Mouse (Mus musculus) liver, embryonic 14.5 days (tissue): ENCODE measurements around the gene Ucn. TPM values are rescaled to one million over a fixed set of nuclear protein-coding genes. Genes with fewer than 3 reads are reported as not detected.

Experiments used
- ATAC-seq: fragments of 200-750 bp; cut with Nextera tagmentation; 2 replicates; pipeline ENCODE4 v1.8.0; 2017; ENCODE audit warnings: moderate number of reproducible peaks, mild to moderate bottlenecking, moderate library complexity; ENCODE audit not compliant: insufficient read depth
- DNase-seq, 3 experiments: peaks; one replicate each; pipeline ENCODE4 v3.0.0-alpha.2; 2012 to 2013; ENCODE audit warnings: low read depth in 3 of 3, low spot score in 3 of 3
- H3K27ac ChIP-seq: fragments of 300-500 bp; sonication (generic); 2 replicates; pipeline ENCODE4 v1.5.1; 2014; ENCODE audit warnings: moderate library complexity, mild to moderate bottlenecking, control low read depth, inconsistent platforms
- H3K27me3 ChIP-seq: fragments of 300-500 bp; sonication (generic); 2 replicates; pipeline ENCODE4 v1.6.1; 2014; ENCODE audit warnings: mild to moderate bottlenecking, low read length, moderate library complexity; ENCODE audit not compliant: control insufficient read depth, insufficient read depth
- H3K36me3 ChIP-seq: fragments of 300-500 bp; sonication (generic); replicated peaks from 2 replicates; pipeline ENCODE4 v1.6.1; 2014; ENCODE audit warnings: low read depth; ENCODE audit not compliant: control insufficient read depth, insufficient read depth
- H3K4me1 ChIP-seq, 2 experiments: fragments of 200-500 bp in 1 of 2; fragments of 300-500 bp in 1 of 2; sonication (generic) in 1 of 2; replicated peaks; 2 replicates each; pipeline ENCODE4 v1.6.1; 2012 to 2014; ENCODE audit warnings: antibody characterized with exemption in 1 of 2, inconsistent platforms in 1 of 2, low read length in 1 of 2; ENCODE audit not compliant: control insufficient read depth in 2 of 2, insufficient read depth in 2 of 2
- H3K4me2 ChIP-seq: fragments of 300-500 bp; sonication (generic); 2 replicates; pipeline ENCODE4 v1.6.1; 2014; ENCODE audit warnings: low read depth, mild to moderate bottlenecking, control low read depth, moderate library complexity
- H3K4me3 ChIP-seq, 2 experiments: fragments of 200-500 bp in 1 of 2; fragments of 300-500 bp in 1 of 2; sonication (generic) in 1 of 2; 2 replicates each; pipeline ENCODE4 v1.5.1; 2012 to 2014; ENCODE audit warnings: low read depth in 2 of 2, low read length in 2 of 2, mild to moderate bottlenecking in 2 of 2, control low read depth in 1 of 2, inconsistent platforms in 1 of 2, moderate library complexity in 1 of 2; ENCODE audit not compliant: insufficient read depth in 1 of 2
- H3K9ac ChIP-seq: fragments of 300-500 bp; sonication (generic); replicated peaks from 2 replicates; pipeline ENCODE4 v1.6.1; 2014; ENCODE audit warnings: mild to moderate bottlenecking, control low read depth, moderate library complexity
- H3K9me3 ChIP-seq: fragments of 300-500 bp; sonication (generic); 2 replicates; pipeline ENCODE4 v1.6.1; 2016; ENCODE audit warnings: low read length, mixed read lengths; ENCODE audit not compliant: control insufficient read depth
- CTCF ChIP-seq: IDR thresholded peaks from 2 replicates; pipeline ENCODE4 v1.5.1; 2016; ENCODE audit warnings: antibody characterized with exemption, low read depth, control low read depth
- EP300 ChIP-seq: IDR thresholded peaks from 2 replicates; pipeline ENCODE4 v1.6.1; 2016; ENCODE audit warnings: antibody characterized with exemption, low read depth
- WGBS: fragments of 180-500 bp; shearing (Covaris S2); extraction: QIAGEN DNeasy Blood & Tissue Kit; methylation state at CpG from one replicate; pipeline ENCODE4 v1.1.7; 2014; ENCODE audit not compliant: insufficient replicate concordance; 5-methylcytosine and 5-hydroxymethylcytosine counted together
- polyA plus RNA-seq, 2 experiments: library from polyadenylated mRNA; depleted of rRNA in 1 of 2; stranded (reverse) in 1 of 2; unstranded in 1 of 2; fragments of >200 nt; fragmentation: Nextera tagmentation in 1 of 2; extraction: Ambion mirVana in 1 of 2; gene quantifications; 2 replicates each; pipeline versions ENCODE4 v1.2.1 to v1.2.3; 2012 to 2014

Gene Ucn
- polyA plus RNA-seq, 2 experiments: not detected

GRCm38 (mm10) chr5:31094799-31095691 is 43.6 kb downstream of the Ucn start:
- no peak for TF ChIP-seq EP300
- peak; percentile 9; the same call in 1 of the 2 replicates for TF ChIP-seq CTCF
- DNase-seq (peak in 1 of 3 experiments; percentile 37), ATAC-seq (0 out of 2 replicates have a peak, but pooled peaks have one; percentile 35)
- no peaks in the 10 kb centered on the region for H3K36me3 ChIP-seq
- H3K9ac ChIP-seq: no peak overlapping the region
- no peaks in the 10 kb centered on the region for H3K4me1 ChIP-seq
- H3K4me2 ChIP-seq: peak overlapping the region; percentile 47
- H3K27me3 ChIP-seq: peaks cover 67% of the 10 kb centered on the region
- H3K27ac ChIP-seq: no peak overlapping the region
- H3K4me3 ChIP-seq: peak overlapping the region; percentile 0 to 21; a peak in 2 of 4 replicates
- under 1% methylated on average over 59 of the region's 59 CpGs for WGBS
- no peaks in the 10 kb centered on the region for H3K9me3 ChIP-seq

- no peak overlapping the region for H3K27ac ChIP-seq
- no peak overlapping the region for H3K4me3 ChIP-seq
- no peaks in the 10 kb centered on the region for H3K36me3 ChIP-seq
- ATAC-seq: no peak
- H3K9ac ChIP-seq: no peak overlapping the region
- H3K27me3 ChIP-seq: peaks cover 71% of the 10 kb centered on the region
- 3% methylated on average over 29 of the region's 29 CpGs for WGBS
- no peak for DNase-seq
- peak overlapping the region; percentile 47 for H3K4me2 ChIP-seq
- no peaks in the 10 kb centered on the region for H3K9me3 ChIP-seq
- TF ChIP-seq EP300 (no peak), CTCF (no peak)
- no peaks in the 10 kb centered on the region for H3K4me1 ChIP-seq
Measured at GRCm38 (mm10) chr5:31094100-31094798, 44.4 kb downstream of the Ucn start.

GRCm38 (mm10) chr5:31093151-31094041 is 45.2 kb downstream of the Ucn start:
- H3K9ac ChIP-seq: no peak overlapping the region
- peak; percentile 57; the same call in 1 of the 2 replicates for ATAC-seq
- H3K27me3 ChIP-seq: peaks cover 71% of the 10 kb centered on the region
- TF ChIP-seq EP300: no peak
- no peak for TF ChIP-seq CTCF
- H3K4me1 ChIP-seq: no peaks in the 10 kb centered on the region
- no peak for DNase-seq
- H3K36me3 ChIP-seq: no peaks in the 10 kb centered on the region
- H3K4me2 ChIP-seq: peak overlapping the region; percentile 19
- no peaks in the 10 kb centered on the region for H3K9me3 ChIP-seq
- H3K27ac ChIP-seq: no peak overlapping the region
- peak overlapping the region; percentile 30 to 42 for H3K4me3 ChIP-seq
- 2% methylated on average over 50 of the region's 54 CpGs for WGBS

GRCm38 (mm10) chr5:31092231-31092975 is 46.2 kb downstream of the Ucn start:
- H3K9ac ChIP-seq: no peak overlapping the region

More at GRCm38 (mm10) chr5:31092231-31092975, 46.2 kb downstream of the Ucn start:
- no peak for ATAC-seq
- Histone ChIP-seq H3K4me1 (no peaks in the 10 kb centered on the region), H3K36me3 (no peaks in the 10 kb centered on the region), H3K4me2 (peak overlapping the region; percentile 19), H3K9me3 (no peaks in the 10 kb centered on the region), H3K27me3 (peaks cover 71% of the 10 kb centered on the region), H3K27ac (no peak overlapping the region), H3K4me3 (peak overlapping the region in 1 of 2 experiments; percentile 30; a peak in 2 of 4 replicates)
- TF ChIP-seq EP300 (no peak), CTCF (no peak)
- WGBS: 3% methylated on average over 49 of the region's 53 CpGs
- no peak for DNase-seq

Other genes starting within 250 kb of the Ucn start
- 142 and 216 TPM in 2 replicates for gene Ost4, start 231.0 kb downstream of the Ucn start, polyA plus RNA-seq (2012; rRNA removed)
- 412 and 420 TPM in 2 replicates for gene Ost4, start 231.0 kb downstream of the Ucn start, polyA plus RNA-seq (2014; fragmentation: Nextera tagmentation; extraction: Ambion mirVana)
- 18.4 and 22.2 TPM in 2 replicates for gene Emilin1, start 225.4 kb downstream of the Ucn start, polyA plus RNA-seq (2012; rRNA removed)
- gene Emilin1, start 225.4 kb downstream of the Ucn start, polyA plus RNA-seq (2014; fragmentation: Nextera tagmentation; extraction: Ambion mirVana): 21.3 and 23.2 TPM in 2 replicates
- 30.3 and 31.1 TPM in 2 replicates for gene Khk, start 217.4 kb downstream of the Ucn start, polyA plus RNA-seq (2012; rRNA removed)
- 38.8 and 40.8 TPM in 2 replicates for gene Khk, start 217.4 kb downstream of the Ucn start, polyA plus RNA-seq (2014; fragmentation: Nextera tagmentation; extraction: Ambion mirVana)
- gene Cgref1, start 193.2 kb downstream of the Ucn start, polyA plus RNA-seq (2012; rRNA removed): 2.9 and 4.2 TPM in 2 replicates
- 5.1 and 5.4 TPM in 2 replicates for gene Cgref1, start 193.2 kb downstream of the Ucn start, polyA plus RNA-seq (2014; fragmentation: Nextera tagmentation; extraction: Ambion mirVana)
- 89.2 and 95.2 TPM in 2 replicates for gene Preb, start 178.5 kb downstream of the Ucn start, polyA plus RNA-seq (2012; rRNA removed)
- 53.8 and 59.6 TPM in 2 replicates for gene Preb, start 178.5 kb downstream of the Ucn start, polyA plus RNA-seq (2014; fragmentation: Nextera tagmentation; extraction: Ambion mirVana)
- gene Tcf23, start 170.2 kb downstream of the Ucn start, polyA plus RNA-seq (2012; rRNA removed): 0.01 TPM in 2 replicates
- gene Tcf23, start 170.2 kb downstream of the Ucn start, polyA plus RNA-seq (2014; fragmentation: Nextera tagmentation; extraction: Ambion mirVana): 0.09 TPM in 1 of 2 replicates, not detected in the other
- gene Atraid, start 90.5 kb downstream of the Ucn start, polyA plus RNA-seq (2012; rRNA removed): 28.8 and 31.0 TPM in 2 replicates
- 50.4 and 53.2 TPM in 2 replicates for gene Atraid, start 90.5 kb downstream of the Ucn start, polyA plus RNA-seq (2014; fragmentation: Nextera tagmentation; extraction: Ambion mirVana)
- 4.2 and 5.2 TPM in 2 replicates for gene Slc5a6, start 89.9 kb downstream of the Ucn start, polyA plus RNA-seq (2012; rRNA removed)
- 2.2 and 2.3 TPM in 2 replicates for gene Slc5a6, start 89.9 kb downstream of the Ucn start, polyA plus RNA-seq (2014; fragmentation: Nextera tagmentation; extraction: Ambion mirVana)
- 18.2 and 20.4 TPM in 2 replicates for gene Cad, start 84.0 kb downstream of the Ucn start, polyA plus RNA-seq (2012; rRNA removed)
- 14.0 and 15.8 TPM in 2 replicates for gene Cad, start 84.0 kb downstream of the Ucn start, polyA plus RNA-seq (2014; fragmentation: Nextera tagmentation; extraction: Ambion mirVana)
- not detected in 2 replicates for gene Dnajc5g, start 32.5 kb downstream of the Ucn start, polyA plus RNA-seq (2012; rRNA removed)
- not detected in 2 replicates for gene Dnajc5g, start 32.5 kb downstream of the Ucn start, polyA plus RNA-seq (2014; fragmentation: Nextera tagmentation; extraction: Ambion mirVana)
- 0.26 and 0.40 TPM in 2 replicates for gene Slc30a3, start 30.6 kb downstream of the Ucn start, polyA plus RNA-seq (2012; rRNA removed)
- gene Slc30a3, start 30.6 kb downstream of the Ucn start, polyA plus RNA-seq (2014; fragmentation: Nextera tagmentation; extraction: Ambion mirVana): 0.14 and 0.41 TPM in 2 replicates
- gene Trim54, start 22.1 kb downstream of the Ucn start, polyA plus RNA-seq (2012; rRNA removed): not detected in 2 replicates
- not detected in 2 replicates for gene Trim54, start 22.1 kb downstream of the Ucn start, polyA plus RNA-seq (2014; fragmentation: Nextera tagmentation; extraction: Ambion mirVana)
- 16.9 and 18.9 TPM in 2 replicates for gene Mpv17, start 15.4 kb upstream of the Ucn start, polyA plus RNA-seq (2012; rRNA removed)
- gene Mpv17, start 15.4 kb upstream of the Ucn start, polyA plus RNA-seq (2014; fragmentation: Nextera tagmentation; extraction: Ambion mirVana): 14.2 and 16.0 TPM in 2 replicates
- 0.90 and 0.92 TPM in 2 replicates for gene Gm29609, start 41.1 kb upstream of the Ucn start, polyA plus RNA-seq (2012; rRNA removed)
- gene Gm29609, start 41.1 kb upstream of the Ucn start, polyA plus RNA-seq (2014; fragmentation: Nextera tagmentation; extraction: Ambion mirVana): 0.66 and 0.77 TPM in 2 replicates
- gene Gtf3c2, start 41.3 kb upstream of the Ucn start, polyA plus RNA-seq (2012; rRNA removed): 31.2 and 31.3 TPM in 2 replicates
- gene Gtf3c2, start 41.3 kb upstream of the Ucn start, polyA plus RNA-seq (2014; fragmentation: Nextera tagmentation; extraction: Ambion mirVana): 22.8 and 25.3 TPM in 2 replicates
- gene Snx17, start 54.4 kb upstream of the Ucn start, polyA plus RNA-seq (2012; rRNA removed): 20.7 and 23.7 TPM in 2 replicates
- 36.4 and 37.6 TPM in 2 replicates for gene Snx17, start 54.4 kb upstream of the Ucn start, polyA plus RNA-seq (2014; fragmentation: Nextera tagmentation; extraction: Ambion mirVana)
- gene Eif2b4, start 54.6 kb upstream of the Ucn start, polyA plus RNA-seq (2012; rRNA removed): 20.9 and 29.9 TPM in 2 replicates
- gene Eif2b4, start 54.6 kb upstream of the Ucn start, polyA plus RNA-seq (2014; fragmentation: Nextera tagmentation; extraction: Ambion mirVana): 43.6 and 46.1 TPM in 2 replicates
- gene Zfp513, start 63.5 kb upstream of the Ucn start, polyA plus RNA-seq (2012; rRNA removed): 8.5 and 8.8 TPM in 2 replicates
- gene Zfp513, start 63.5 kb upstream of the Ucn start, polyA plus RNA-seq (2014; fragmentation: Nextera tagmentation; extraction: Ambion mirVana): 0.80 and 1.2 TPM in 2 replicates
- gene Ppm1g, start 81.9 kb upstream of the Ucn start, polyA plus RNA-seq (2012; rRNA removed): 76.0 and 115 TPM in 2 replicates
- 98.9 and 113 TPM in 2 replicates for gene Ppm1g, start 81.9 kb upstream of the Ucn start, polyA plus RNA-seq (2014; fragmentation: Nextera tagmentation; extraction: Ambion mirVana)
- gene Nrbp1, start 102.0 kb upstream of the Ucn start, polyA plus RNA-seq (2012; rRNA removed): 27.9 and 30.8 TPM in 2 replicates
- gene Nrbp1, start 102.0 kb upstream of the Ucn start, polyA plus RNA-seq (2014; fragmentation: Nextera tagmentation; extraction: Ambion mirVana): 39.4 and 43.4 TPM in 2 replicates
- 0.07 TPM in 1 of 2 replicates, not detected in the other for gene Gm9970, start 102.4 kb upstream of the Ucn start, polyA plus RNA-seq (2012; rRNA removed)
- gene Gm9970, start 102.4 kb upstream of the Ucn start, polyA plus RNA-seq (2014; fragmentation: Nextera tagmentation; extraction: Ambion mirVana): 0.19 TPM in 1 of 2 replicates, not detected in the other
- gene Krtcap3, start 112.9 kb upstream of the Ucn start, polyA plus RNA-seq (2012; rRNA removed): 5.3 and 6.8 TPM in 2 replicates
- 3.5 and 3.9 TPM in 2 replicates for gene Krtcap3, start 112.9 kb upstream of the Ucn start, polyA plus RNA-seq (2014; fragmentation: Nextera tagmentation; extraction: Ambion mirVana)
- gene Ift172, start 152.3 kb upstream of the Ucn start, polyA plus RNA-seq (2012; rRNA removed): 3.6 and 3.7 TPM in 2 replicates
- gene Ift172, start 152.3 kb upstream of the Ucn start, polyA plus RNA-seq (2014; fragmentation: Nextera tagmentation; extraction: Ambion mirVana): 3.1 and 3.3 TPM in 2 replicates
- gene Fndc4, start 157.3 kb upstream of the Ucn start, polyA plus RNA-seq (2012; rRNA removed): 4.7 and 5.6 TPM in 2 replicates
- 3.3 and 3.7 TPM in 2 replicates for gene Fndc4, start 157.3 kb upstream of the Ucn start, polyA plus RNA-seq (2014; fragmentation: Nextera tagmentation; extraction: Ambion mirVana)
- 16.3 and 16.4 TPM in 2 replicates for gene Gckr, start 158.6 kb upstream of the Ucn start, polyA plus RNA-seq (2012; rRNA removed)
- gene Gckr, start 158.6 kb upstream of the Ucn start, polyA plus RNA-seq (2014; fragmentation: Nextera tagmentation; extraction: Ambion mirVana): 13.3 and 16.0 TPM in 2 replicates